Mouse (Mus musculus): ENCODE measurements around the gene Slc8a2. TPM values are rescaled to one million over a fixed set of nuclear protein-coding genes. Genes with fewer than 3 reads are reported as not detected.
A peak's percentile ranks its signal among the peaks of the same experiment; 100 is the strongest.

The Slc8a2 gene
- not detected in 2 replicates for polyA plus RNA-seq (2015; fragmentation: Nextera tagmentation; extraction: Ambion mirVana)

GRCm38 (mm10) chr7:16129421-16129845 is at the start of gene Slc8a2:
Gene Slc8a2, plus strand, starts transcription at chr7:16129826.
- no peak for TF ChIP-seq EP300 (IDR thresholded peaks at IDR 0.05; ENCODE audit: low read depth)
- no peak for TF ChIP-seq CTCF (IDR thresholded peaks at IDR 0.05; ENCODE audit: low read depth)
- Histone ChIP-seq H3K4me1 (ENCODE audit: insufficient read depth) (0 out of 2 replicates have a peak, but pooled peaks cover 4% of the 10 kb centered on the region), H3K9me3 (ENCODE audit: low read length) (no peaks in the 10 kb centered on the region), H3K27me3 (ENCODE audit: insufficient read depth, low read length) (peaks cover 21% of the 10 kb centered on the region), H3K36me3 (replicated peaks; ENCODE audit: insufficient read depth, low read length) (no peaks in the 10 kb centered on the region), H3K9ac (replicated peaks) (no peak within 1 kb of the TSS), H3K4me2 (ENCODE audit: low read depth, low read length) (peak within 1 kb of the TSS; percentile 58), H3K27ac (ENCODE audit: low read depth) (no peak within 1 kb of the TSS), H3K4me3 (ENCODE audit: low read depth, low read length) (peak within 1 kb of the TSS; percentile 20)
- ATAC-seq, result peak; percentile 78
- DNase-seq, result peak; percentile 80
- WGBS (ENCODE audit: insufficient replicate concordance), result 2% methylated on average over 12 of the region's 12 CpGs

DNA sequence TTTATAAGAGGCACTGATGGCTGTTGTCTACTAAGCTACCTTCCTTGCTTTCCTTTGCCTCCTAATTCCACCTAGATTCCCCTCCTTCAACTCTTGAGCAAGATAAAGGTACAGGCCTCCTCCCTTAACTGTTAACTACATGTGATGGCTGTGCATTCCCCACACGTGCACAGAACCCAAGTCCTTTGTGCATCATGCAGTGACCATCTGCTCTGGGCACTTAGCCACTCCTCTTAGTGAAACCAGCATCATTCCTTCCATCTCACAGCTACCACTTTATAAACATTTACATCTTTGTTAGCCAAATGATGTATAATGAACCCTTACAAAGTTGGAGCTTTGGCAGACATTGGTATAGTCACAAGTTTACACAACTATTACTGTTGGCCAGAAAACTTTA is 49.7 kb upstream of the Slc8a2 start:
- no peak overlapping the region for H3K4me3 ChIP-seq (ENCODE audit: low read depth, low read length)
- H3K4me1 ChIP-seq (ENCODE audit: insufficient read depth), result no peaks in the 10 kb centered on the region
- no peaks in the 10 kb centered on the region for H3K27me3 ChIP-seq (ENCODE audit: insufficient read depth, low read length)
- H3K4me2 ChIP-seq (ENCODE audit: low read depth, low read length), result no peak overlapping the region
- no peak overlapping the region for H3K9ac ChIP-seq (replicated peaks)
- no peak overlapping the region for H3K27ac ChIP-seq (ENCODE audit: low read depth)
- H3K36me3 ChIP-seq (replicated peaks; ENCODE audit: insufficient read depth, low read length), result no peaks in the 10 kb centered on the region
- no peak for ATAC-seq
- no peak for DNase-seq
- H3K9me3 ChIP-seq (ENCODE audit: low read length), result no peaks in the 10 kb centered on the region
- no peak for TF ChIP-seq EP300 (IDR thresholded peaks at IDR 0.05; ENCODE audit: low read depth)
- TF ChIP-seq CTCF (IDR thresholded peaks at IDR 0.05; ENCODE audit: low read depth), result no peak
- 45% methylated on average over 1 of the region's 1 CpGs for WGBS (ENCODE audit: insufficient replicate concordance)

DNA sequence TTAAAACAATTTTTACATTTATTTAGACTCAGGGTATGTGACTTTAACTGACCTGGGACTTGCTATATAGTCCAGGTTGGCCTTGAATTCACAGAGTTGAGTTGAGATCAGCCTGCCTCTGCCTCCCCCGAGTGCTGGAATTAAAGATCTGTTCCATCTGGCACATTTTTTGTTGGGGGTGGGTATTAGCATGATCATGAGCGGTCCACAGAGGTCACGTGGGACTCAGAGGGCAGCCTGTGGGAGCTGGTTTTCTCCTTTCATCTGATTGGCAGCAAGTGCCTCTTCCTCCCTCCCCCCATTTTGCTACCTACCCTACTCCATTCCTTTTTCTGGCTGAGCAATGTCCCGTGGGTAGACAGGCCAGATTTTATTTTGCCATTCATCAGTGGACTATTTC is 49.0 kb upstream of the Slc8a2 start:
- 67% methylated on average over 4 of the region's 4 CpGs for WGBS (ENCODE audit: insufficient replicate concordance)
- no peak overlapping the region for H3K4me3 ChIP-seq (ENCODE audit: low read depth, low read length)
- no peaks in the 10 kb centered on the region for H3K27me3 ChIP-seq (ENCODE audit: insufficient read depth, low read length)
- no peak for ATAC-seq
- no peak overlapping the region for H3K9ac ChIP-seq (replicated peaks)
- no peaks in the 10 kb centered on the region for H3K36me3 ChIP-seq (replicated peaks; ENCODE audit: insufficient read depth, low read length)
- H3K9me3 ChIP-seq (ENCODE audit: low read length), result no peaks in the 10 kb centered on the region
- H3K4me2 ChIP-seq (ENCODE audit: low read depth, low read length), result no peak overlapping the region
- TF ChIP-seq CTCF (IDR thresholded peaks at IDR 0.05; ENCODE audit: low read depth) (no peak), EP300 (IDR thresholded peaks at IDR 0.05; ENCODE audit: low read depth) (no peak)
- no peaks in the 10 kb centered on the region for H3K4me1 ChIP-seq (ENCODE audit: insufficient read depth)
- no peak overlapping the region for H3K27ac ChIP-seq (ENCODE audit: low read depth)
- no peak for DNase-seq

GRCm38 (mm10) chr7:16083361-16083760 is 46.3 kb upstream of the Slc8a2 start:
- DNase-seq (no peak), ATAC-seq (no peak)
- Histone ChIP-seq H3K9me3 (ENCODE audit: low read length) (no peaks in the 10 kb centered on the region), H3K9ac (replicated peaks) (no peak overlapping the region), H3K27me3 (ENCODE audit: insufficient read depth, low read length) (no peaks in the 10 kb centered on the region), H3K36me3 (replicated peaks; ENCODE audit: insufficient read depth, low read length) (no peaks in the 10 kb centered on the region), H3K4me2 (ENCODE audit: low read depth, low read length) (no peak overlapping the region), H3K27ac (ENCODE audit: low read depth) (no peak overlapping the region), H3K4me1 (ENCODE audit: insufficient read depth) (no peaks in the 10 kb centered on the region), H3K4me3 (ENCODE audit: low read depth, low read length) (no peak overlapping the region)
- no peak for TF ChIP-seq CTCF (IDR thresholded peaks at IDR 0.05; ENCODE audit: low read depth)
- 68% methylated on average over 4 of the region's 4 CpGs for WGBS (ENCODE audit: insufficient replicate concordance)

DNA sequence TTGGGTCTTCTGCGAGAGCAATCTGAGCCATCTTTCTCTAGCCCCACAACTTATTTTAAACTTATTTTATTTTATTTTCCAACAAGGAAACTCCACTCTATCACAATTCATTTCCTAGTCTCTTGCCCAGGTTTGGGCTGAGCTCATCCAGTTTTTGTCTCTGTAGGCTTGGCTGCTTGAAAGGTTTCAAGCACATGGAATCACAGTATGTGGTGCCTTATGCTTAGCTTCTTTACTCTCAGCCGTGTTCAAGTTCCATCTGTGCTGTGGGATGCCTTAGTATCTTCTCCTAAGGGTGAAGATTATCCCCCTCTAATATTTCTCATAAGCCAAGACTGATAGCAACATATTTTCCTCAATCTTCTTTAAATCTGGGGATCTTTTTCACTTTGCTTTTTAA is 42.0 kb upstream of the Slc8a2 start:
- ATAC-seq (no peak), DNase-seq (no peak)
- TF ChIP-seq EP300 (IDR thresholded peaks at IDR 0.05; ENCODE audit: low read depth) (no peak), CTCF (IDR thresholded peaks at IDR 0.05; ENCODE audit: low read depth) (no peak)
- Histone ChIP-seq H3K27me3 (ENCODE audit: insufficient read depth, low read length) (peaks cover 3% of the 10 kb centered on the region; the same call in 1 of the 2 replicates), H3K4me2 (ENCODE audit: low read depth, low read length) (no peak overlapping the region), H3K9me3 (ENCODE audit: low read length) (no peaks in the 10 kb centered on the region), H3K36me3 (replicated peaks; ENCODE audit: insufficient read depth, low read length) (no peaks in the 10 kb centered on the region), H3K4me3 (ENCODE audit: low read depth, low read length) (no peak overlapping the region), H3K27ac (ENCODE audit: low read depth) (no peak overlapping the region), H3K4me1 (ENCODE audit: insufficient read depth) (no peaks in the 10 kb centered on the region), H3K9ac (replicated peaks) (no peak overlapping the region)
- WGBS (ENCODE audit: insufficient replicate concordance), result 66% methylated on average over 2 of the region's 2 CpGs

GRCm38 (mm10) chr7:16094592-16094991 is 35.0 kb upstream of the Slc8a2 start:
- no peak for ATAC-seq
- H3K4me3 ChIP-seq (ENCODE audit: low read depth, low read length), result no peak overlapping the region
- no peaks in the 10 kb centered on the region for H3K9me3 ChIP-seq (ENCODE audit: low read length)
- TF ChIP-seq EP300 (IDR thresholded peaks at IDR 0.05; ENCODE audit: low read depth) (no peak), CTCF (IDR thresholded peaks at IDR 0.05; ENCODE audit: low read depth) (no peak)
- no peak overlapping the region for H3K4me2 ChIP-seq (ENCODE audit: low read depth, low read length)
- WGBS (ENCODE audit: insufficient replicate concordance), result 75% methylated on average over 3 of the region's 3 CpGs
- no peaks in the 10 kb centered on the region for H3K36me3 ChIP-seq (replicated peaks; ENCODE audit: insufficient read depth, low read length)
- H3K27ac ChIP-seq (ENCODE audit: low read depth), result no peak overlapping the region
- no peak overlapping the region for H3K9ac ChIP-seq (replicated peaks)
- peaks cover 15% of the 10 kb centered on the region for H3K4me1 ChIP-seq (ENCODE audit: insufficient read depth)
- H3K27me3 ChIP-seq (ENCODE audit: insufficient read depth, low read length), result peaks cover 3% of the 10 kb centered on the region; the same call in 1 of the 2 replicates
- DNase-seq, result no peak

Measured in liver, postnatal 0 days (tissue).